Mouse (Mus musculus) right cerebral cortex, adult 18-20 months (tissue): ENCODE results near the gene Ezr.

ENCODE experiments used
- DNase-seq: peaks from one replicate; pipeline ENCODE4 v3.0.0; 2022; ENCODE audit warnings: mixed read lengths

Gene Ezr

GRCm38 (mm10) chr17:6782611-6783005 is at the start of gene Ezr:
Gene Ezr (minus strand): TSS chr17:6782784.
- peak; percentile 70 for DNase-seq

- no peak for DNase-seq
These were observed 47.5 kb upstream of the Ezr start for GRCm38 (mm10) chr17:6830004-6830592.

- no peak for DNase-seq
These were observed 46.1 kb upstream of the Ezr start for GRCm38 (mm10) chr17:6828531-6829150.

GRCm38 (mm10) chr17:6827740-6828461 is 45.3 kb upstream of the Ezr start:
- DNase-seq = peak; percentile 96

- DNase-seq = peak; percentile 55
These were observed 44.7 kb upstream of the Ezr start for GRCm38 (mm10) chr17:6827159-6827733.

- DNase-seq = no peak
These were observed 34.2 kb upstream of the Ezr start for GRCm38 (mm10) chr17:6816796-6817195.

GRCm38 (mm10) chr17:6816151-6816550 is 33.6 kb upstream of the Ezr start:
- DNase-seq = no peak

- DNase-seq = no peak
These were observed 32.1 kb upstream of the Ezr start for GRCm38 (mm10) chr17:6814656-6815055.

- no peak for DNase-seq
These were observed 30.2 kb upstream of the Ezr start for GRCm38 (mm10) chr17:6812851-6813191.

GRCm38 (mm10) chr17:6811931-6812850 is 29.6 kb upstream of the Ezr start:
- no peak for DNase-seq

- no peak for DNase-seq
These were observed 26.7 kb upstream of the Ezr start for GRCm38 (mm10) chr17:6809331-6809730.

GRCm38 (mm10) chr17:6808521-6809165 is 26.1 kb upstream of the Ezr start:
- DNase-seq = peak; percentile 36

GRCm38 (mm10) chr17:6807827-6808520 is 25.4 kb upstream of the Ezr start:
- DNase-seq = no peak

- no peak for DNase-seq
These were observed 22.4 kb upstream of the Ezr start for GRCm38 (mm10) chr17:6804853-6805543.

- no peak for DNase-seq
These were observed 21.5 kb upstream of the Ezr start for GRCm38 (mm10) chr17:6804111-6804510.

- no peak for DNase-seq
These were observed 21.0 kb upstream of the Ezr start for GRCm38 (mm10) chr17:6803614-6804013.

- no peak for DNase-seq
These were observed 15.9 kb upstream of the Ezr start for GRCm38 (mm10) chr17:6798392-6799061.

- no peak for DNase-seq
These were observed 14.9 kb upstream of the Ezr start for GRCm38 (mm10) chr17:6797471-6797870.

GRCm38 (mm10) chr17:6794160-6794751 is 11.7 kb upstream of the Ezr start:
- DNase-seq = no peak

GRCm38 (mm10) chr17:6789581-6790118 is 7.1 kb upstream of the Ezr start:
- no peak for DNase-seq
